Mouse (Mus musculus): Measurements from ENCODE around the gene Dnajc14. TPM values are rescaled to one million over a fixed set of nuclear protein-coding genes. Genes with fewer than 3 reads are reported as not detected.

Dnajc14 gene
- polyA plus RNA-seq, 1 experiment from 2014 or later = 48.1 TPM

Other genes with a start within 250 kb of the Dnajc14 start
- 168 and 225 TPM in 2 replicates for gene Pa2g4, start 238.1 kb upstream of the Dnajc14 start, polyA plus RNA-seq (2016; fragmentation: Nextera tagmentation; extraction: Ambion mirVana)
- 7.4 and 7.7 TPM in 2 replicates for gene Erbb3, start 214.4 kb upstream of the Dnajc14 start, polyA plus RNA-seq (2016; fragmentation: Nextera tagmentation; extraction: Ambion mirVana)
- 400 and 429 TPM in 2 replicates for gene Rps26, start 177.3 kb upstream of the Dnajc14 start, polyA plus RNA-seq (2016; fragmentation: Nextera tagmentation; extraction: Ambion mirVana)
- gene Ikzf4, start 158.1 kb upstream of the Dnajc14 start, polyA plus RNA-seq (2016; fragmentation: Nextera tagmentation; extraction: Ambion mirVana) = 2.3 and 2.7 TPM in 2 replicates
- gene Suox, start 130.0 kb upstream of the Dnajc14 start, polyA plus RNA-seq (2016; fragmentation: Nextera tagmentation; extraction: Ambion mirVana) = 11.8 and 15.7 TPM in 2 replicates
- gene Rab5b, start 107.8 kb upstream of the Dnajc14 start, polyA plus RNA-seq (2016; fragmentation: Nextera tagmentation; extraction: Ambion mirVana) = 66.2 and 69.1 TPM in 2 replicates
- 0.75 and 0.89 TPM in 2 replicates for gene Pmel, start 99.9 kb upstream of the Dnajc14 start, polyA plus RNA-seq (2016; fragmentation: Nextera tagmentation; extraction: Ambion mirVana)
- gene Cdk2, start 99.0 kb upstream of the Dnajc14 start, polyA plus RNA-seq (2016; fragmentation: Nextera tagmentation; extraction: Ambion mirVana) = 106 and 110 TPM in 2 replicates
- 3.9 and 4.4 TPM in 2 replicates for gene Dgka, start 59.2 kb upstream of the Dnajc14 start, polyA plus RNA-seq (2016; fragmentation: Nextera tagmentation; extraction: Ambion mirVana)
- gene Pym1, start 56.2 kb upstream of the Dnajc14 start, polyA plus RNA-seq (2016; fragmentation: Nextera tagmentation; extraction: Ambion mirVana) = 31.8 and 45.4 TPM in 2 replicates
- 0.28 and 1.7 TPM in 2 replicates for gene Mmp19, start 13.2 kb upstream of the Dnajc14 start, polyA plus RNA-seq (2016; fragmentation: Nextera tagmentation; extraction: Ambion mirVana)
- 13.6 and 16.3 TPM in 2 replicates for gene Tmem198b, start 308 bp downstream of the Dnajc14 start, polyA plus RNA-seq (2016; fragmentation: Nextera tagmentation; extraction: Ambion mirVana)
- gene Sarnp, start 13.3 kb downstream of the Dnajc14 start, polyA plus RNA-seq (2016; fragmentation: Nextera tagmentation; extraction: Ambion mirVana) = 181 and 225 TPM in 2 replicates
- 65.1 and 78.6 TPM in 2 replicates for gene Ormdl2, start 17.6 kb downstream of the Dnajc14 start, polyA plus RNA-seq (2016; fragmentation: Nextera tagmentation; extraction: Ambion mirVana)
- gene Gdf11, start 87.7 kb downstream of the Dnajc14 start, polyA plus RNA-seq (2016; fragmentation: Nextera tagmentation; extraction: Ambion mirVana) = 4.6 and 5.7 TPM in 2 replicates
- gene Cd63, start 96.9 kb downstream of the Dnajc14 start, polyA plus RNA-seq (2016; fragmentation: Nextera tagmentation; extraction: Ambion mirVana) = 313 and 322 TPM in 2 replicates
- 8.8 and 9.9 TPM in 2 replicates for gene Rdh5, start 118.8 kb downstream of the Dnajc14 start, polyA plus RNA-seq (2016; fragmentation: Nextera tagmentation; extraction: Ambion mirVana)
- gene Bloc1s1, start 120.0 kb downstream of the Dnajc14 start, polyA plus RNA-seq (2016; fragmentation: Nextera tagmentation; extraction: Ambion mirVana) = 182 and 194 TPM in 2 replicates
- gene Itga7, start 129.8 kb downstream of the Dnajc14 start, polyA plus RNA-seq (2016; fragmentation: Nextera tagmentation; extraction: Ambion mirVana) = 1.1 and 1.3 TPM in 2 replicates
- gene Mettl7b, start 156.9 kb downstream of the Dnajc14 start, polyA plus RNA-seq (2016; fragmentation: Nextera tagmentation; extraction: Ambion mirVana) = not detected in 2 replicates
- gene Olfr9, start 185.4 kb downstream of the Dnajc14 start, polyA plus RNA-seq (2016; fragmentation: Nextera tagmentation; extraction: Ambion mirVana) = not detected in 2 replicates
- gene Olfr763, start 206.7 kb downstream of the Dnajc14 start, polyA plus RNA-seq (2016; fragmentation: Nextera tagmentation; extraction: Ambion mirVana) = not detected in 2 replicates
- gene Olfr764-ps1, start 235.8 kb downstream of the Dnajc14 start, polyA plus RNA-seq (2016; fragmentation: Nextera tagmentation; extraction: Ambion mirVana) = not detected in 2 replicates
- gene Olfr765, start 245.9 kb downstream of the Dnajc14 start, polyA plus RNA-seq (2016; fragmentation: Nextera tagmentation; extraction: Ambion mirVana) = not detected in 2 replicates